ENCODE assay signal across 26 mouse cellular contexts in the genomic region with DNA sequence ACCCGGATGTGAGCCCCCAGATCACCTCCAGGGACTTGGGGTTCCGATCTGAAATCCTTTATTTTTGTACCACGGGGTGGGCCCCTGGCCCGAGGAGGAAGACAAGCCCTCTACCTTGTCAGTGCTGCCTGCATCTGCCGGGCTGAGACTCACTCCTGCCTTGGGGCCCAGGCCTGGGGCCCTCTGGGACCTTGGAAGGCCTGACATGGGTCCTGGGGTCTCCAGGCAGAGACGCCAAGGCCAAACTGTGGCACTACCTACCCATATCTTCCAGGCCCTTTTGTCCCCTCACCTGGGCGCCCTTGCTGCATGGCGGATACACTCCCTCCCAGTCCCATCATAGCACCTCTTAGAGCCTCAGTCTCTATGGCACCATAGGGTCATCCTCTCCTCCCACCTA. TPM values are rescaled to one million over a fixed set of nuclear protein-coding genes. Genes with fewer than 3 reads are reported as not detected.
DNase-seq lines count a peak whose midpoint lies in the region; ATAC-seq and TF ChIP-seq lines count a peak whose summit lies in the region.
"Had no signal": no experiment of that assay in that cellular context is flagged by ENCODE, and none has a peak within 500 bp of the region (broad histone marks: within the 10 kb centered on the region; RNA-seq: fewer than 3 reads in every experiment).

No protein-coding gene starts in this region.

- H3K36me3 ChIP-seq in heart, embryonic 15.5 days = peaks cover 6% of the 10 kb centered on the region
- H3K36me3 ChIP-seq in E14TG2a.4 (ENCODE audit: insufficient read depth, low read length) = peaks cover 27% of the 10 kb centered on the region
- H3K36me3 ChIP-seq: intestine, embryonic 15.5 days had no signal

- no peak for TF ChIP-seq CTCF in left cerebral cortex, adult 2 months (IDR thresholded peaks at IDR 0.05)
- TF ChIP-seq CTCF in E14TG2a.4 (conservative IDR thresholded peaks at IDR 0.05; ENCODE audit: low read length) = no peak

- H3K9me3 ChIP-seq in heart, embryonic 15.5 days (replicated peaks) = no peaks in the 10 kb centered on the region
- no peaks in the 10 kb centered on the region for H3K9me3 ChIP-seq in E14TG2a.4 (ENCODE audit: low read length)
- H3K9me3 ChIP-seq: embryonic facial prominence, embryonic 15.5 days; forebrain, embryonic 10.5 days; hindbrain, embryonic 12.5 days; intestine, embryonic 15.5 days had no signal

- 64% methylated on average over 8 of the region's 8 CpGs for WGBS in heart, embryonic 15.5 days

- no peak overlapping the region for H3K27ac ChIP-seq in heart, embryonic 15.5 days
- H3K27ac ChIP-seq in left cerebral cortex, adult 2 months = peak overlapping the region; percentile 24; the same call in 1 of the 2 replicates
- H3K27ac ChIP-seq: hindbrain, embryonic 12.5 days had no signal

- peaks cover 57% of the 10 kb centered on the region for H3K4me1 ChIP-seq in heart, embryonic 15.5 days (replicated peaks)
- peaks cover 73% of the 10 kb centered on the region for H3K4me1 ChIP-seq in E14TG2a.4 (replicated peaks; ENCODE audit: low read depth, low read length)

- intact Hi-C loops in left cerebral cortex, adult 2 months (cut with DNase I) = loop anchor here (10.0 kb wide), 1 partner anchor 276 kb away; the partner anchor contains the start of gene Elfn2
- intact Hi-C loops in left cerebral cortex, postnatal 4 days (cut with DNase I) = loop anchor here (10.0 kb wide), 1 partner anchor 464 kb away; the partner anchor contains the start of gene Eif3d

- H3K27me3 ChIP-seq in heart, embryonic 15.5 days = peaks cover 8% of the 10 kb centered on the region
- peaks cover 18% of the 10 kb centered on the region; the same call in 1 of the 2 replicates for H3K27me3 ChIP-seq in E14TG2a.4 (ENCODE audit: insufficient read depth, low read length)
- H3K27me3 ChIP-seq: embryonic facial prominence, embryonic 15.5 days had no signal

- peak; percentile 26 for DNase-seq in cerebellum, adult 11 months
- no peak for DNase-seq in cerebellum, postnatal 25 days
- no peak for DNase-seq in heart, adult 18-20 months
- no peak for DNase-seq in left cerebral cortex, adult 2 months (ENCODE audit: extremely low spot score in 1 of 2, low spot score in 2 of 2)
- no peak for DNase-seq in left cerebral cortex, postnatal 4 days
- DNase-seq: B cell, adult 2 months; cerebellum, postnatal 10 days; embryo, embryonic 11 days; gastrocnemius, adult 2 months; gastrocnemius, postnatal 25 days had no signal

- no peak overlapping the region for H3K4me2 ChIP-seq in heart, embryonic 15.5 days
- H3K4me2 ChIP-seq: embryonic facial prominence, embryonic 15.5 days; hindbrain, embryonic 12.5 days had no signal

- ATAC-seq in heart, embryonic 15.5 days (replicated peaks; ENCODE audit: insufficient number of reproducible peaks, insufficient read depth, low FRiP score, low read depth) = no peak
- ATAC-seq: CD4-positive, CD25-positive, alpha-beta regulatory T cell, adult 4 months; forebrain, embryonic 14.5 days had no signal

- H3K4me3 ChIP-seq in heart, embryonic 15.5 days = no peak overlapping the region
- no peak overlapping the region for H3K4me3 ChIP-seq in left cerebral cortex, adult 2 months
- H3K4me3 ChIP-seq in E14TG2a.4 (replicated peaks; ENCODE audit: low read length) = peak overlapping the region; percentile 72; the same call in 1 of the 2 replicates
- H3K4me3 ChIP-seq: embryonic facial prominence, embryonic 15.5 days; erythroblast, embryonic 14.5 days; forebrain, embryonic 10.5 days; gastrocnemius, adult 2 months; hindbrain, embryonic 12.5 days; intestine, embryonic 15.5 days had no signal

- peak overlapping the region; percentile 26; the same call in 1 of the 2 replicates for H3K9ac ChIP-seq in heart, embryonic 15.5 days
- H3K9ac ChIP-seq: embryonic facial prominence, embryonic 15.5 days; hindbrain, embryonic 12.5 days; intestine, embryonic 15.5 days had no signal

RNA-seq across cellular contexts. Expression of gene Kctd17, which starts 10.1 kb away (rescaled TPM):
- polyA plus RNA-seq in heart, embryonic 15.5 days (2015; fragmentation: Nextera tagmentation; extraction: Ambion mirVana) = 19.1 and 28.5 TPM in 2 replicates
- total RNA-seq in heart, adult 18-20 months (2021) = 10 to 100 TPM; 22.5 to 23.7 TPM
- 100 to 1,000 TPM; 334 to 335 TPM for total RNA-seq in left cerebral cortex, adult 2 months (2021)
- 100 to 1,000 TPM; 212 to 213 TPM for total RNA-seq in left cerebral cortex, postnatal 4 days (2021)

RNA-seq across cellular contexts. Expression of gene Tmprss6, which starts 29.9 kb away (rescaled TPM):
- 0.21 and 0.60 TPM in 2 replicates for polyA plus RNA-seq in heart, embryonic 15.5 days (2015; fragmentation: Nextera tagmentation; extraction: Ambion mirVana)
- total RNA-seq in heart, adult 18-20 months (2021) = not detected
- total RNA-seq in left cerebral cortex, adult 2 months (2021) = under 1 TPM in 1 of 2 experiments, not detected in 1; 0.87 TPM
- total RNA-seq in left cerebral cortex, postnatal 4 days (2021) = not detected
- total RNA-seq: common myeloid progenitor, adult 5-6 weeks; gastrocnemius, adult 2 months; gastrocnemius, postnatal 25 days; granulocyte monocyte progenitor cell, adult 5-6 weeks; heart, postnatal 25 days had no signal
- polyA plus RNA-seq: CD4-positive, CD25-positive, alpha-beta regulatory T cell, adult 4 months had no signal

RNA-seq across cellular contexts. Expression of gene Mpst, which starts 32.3 kb away (rescaled TPM):
- 1.3 and 1.5 TPM in 2 replicates for polyA plus RNA-seq in heart, embryonic 15.5 days (2015; fragmentation: Nextera tagmentation; extraction: Ambion mirVana)
- total RNA-seq in heart, adult 18-20 months (2021) = 10 to 100 TPM; 47.9 to 49.0 TPM
- 10 to 100 TPM; 31.7 to 31.8 TPM for total RNA-seq in left cerebral cortex, adult 2 months (2021)
- 10 to 100 TPM; 57.2 to 58.7 TPM for total RNA-seq in left cerebral cortex, postnatal 4 days (2021)

RNA-seq across cellular contexts. Expression of gene Tst, which starts 32.8 kb away (rescaled TPM):
- polyA plus RNA-seq in heart, embryonic 15.5 days (2015; fragmentation: Nextera tagmentation; extraction: Ambion mirVana) = 22.6 and 38.7 TPM in 2 replicates
- 10 to 100 TPM; 21.5 to 28.3 TPM for total RNA-seq in heart, adult 18-20 months (2021)
- total RNA-seq in left cerebral cortex, adult 2 months (2021) = 10 to 100 TPM; 29.0 to 30.1 TPM
- 10 to 100 TPM; 29.2 to 30.4 TPM for total RNA-seq in left cerebral cortex, postnatal 4 days (2021)

RNA-seq across cellular contexts. Expression of gene Tex33, which starts 42.8 kb away (rescaled TPM):
- not detected in 2 replicates for polyA plus RNA-seq in heart, embryonic 15.5 days (2015; fragmentation: Nextera tagmentation; extraction: Ambion mirVana)
- total RNA-seq in heart, adult 18-20 months (2021) = not detected
- total RNA-seq in left cerebral cortex, adult 2 months (2021) = not detected
- not detected for total RNA-seq in left cerebral cortex, postnatal 4 days (2021)
- total RNA-seq: adrenal gland, adult 2 months; adrenal gland, postnatal 25 days; common myeloid progenitor, adult 5-6 weeks; gastrocnemius, adult 2 months; gastrocnemius, postnatal 25 days; granulocyte monocyte progenitor cell, adult 5-6 weeks; heart, postnatal 25 days had no signal
- polyA plus RNA-seq: adrenal gland, adult 2 months; CD4-positive, CD25-positive, alpha-beta regulatory T cell, adult 4 months; embryonic facial prominence, embryonic 11.5 days; erythroblast, embryonic 14.5 days; forebrain, embryonic 10.5 days; forebrain, embryonic 14.5 days; heart, embryonic 16.5 days; hindbrain, embryonic 12.5 days; intestine, embryonic 15.5 days had no signal

Comparison
In these comparisons a context has a peak if more than half of its experiments do, and no peak if none do; other contexts are left out.
1. RNA of gene Kctd17, which starts 10.1 kb away (total RNA-seq): 334 to 335 TPM in left cerebral cortex, adult 2 months and 212 to 213 TPM in left cerebral cortex, postnatal 4 days; 22.5 to 23.7 TPM in heart, adult 18-20 months; every median in the first group is over 4 times any median in the second.